Mouse (Mus musculus) kidney, embryonic 15.5 days (tissue): ENCODE results near the gene Il11ra1. TPM values are rescaled to one million over a fixed set of nuclear protein-coding genes. Genes with fewer than 3 reads are reported as not detected.
A peak's percentile ranks its signal among the peaks of the same experiment; 100 is the strongest.
"Not testable (repeated sequence)": the region's sequence is repeated elsewhere in the genome, so short reads cannot be mapped to it uniquely, and the experiment has no call there.

ENCODE experiments used
- ATAC-seq: fragments of 200-750 bp; cut with Nextera tagmentation; replicated peaks from 2 replicates; pipeline ENCODE4 v1.8.0; 2017; ENCODE audit warnings: moderate TSS enrichment; ENCODE audit not compliant: low FRiP score
- H3K27ac ChIP-seq: fragments of 300-500 bp; sonication (generic); 2 replicates; pipeline ENCODE4 v1.5.1; 2015; ENCODE audit warnings: mild to moderate bottlenecking, inconsistent platforms
- H3K27me3 ChIP-seq: fragments of 300-500 bp; sonication (generic); 2 replicates; pipeline ENCODE4 v1.6.1; 2015; ENCODE audit warnings: inconsistent platforms
- H3K36me3 ChIP-seq: fragments of 300-500 bp; sonication (generic); 2 replicates; pipeline ENCODE4 v1.6.1; 2015; ENCODE audit warnings: inconsistent platforms
- H3K4me1 ChIP-seq: fragments of 300-500 bp; sonication (generic); 2 replicates; pipeline ENCODE4 v1.6.1; 2015; ENCODE audit warnings: inconsistent platforms
- H3K4me2 ChIP-seq: fragments of 300-500 bp; sonication (generic); 2 replicates; pipeline ENCODE4 v1.6.1; 2015; ENCODE audit warnings: moderate library complexity, mild to moderate bottlenecking, inconsistent platforms
- H3K4me3 ChIP-seq: fragments of 300-500 bp; sonication (generic); replicated peaks from 2 replicates; pipeline ENCODE4 v1.5.1; 2015; ENCODE audit warnings: mild to moderate bottlenecking, inconsistent platforms
- H3K9ac ChIP-seq: fragments of 300-500 bp; sonication (generic); 2 replicates; pipeline ENCODE4 v1.6.1; 2015; ENCODE audit warnings: mild to moderate bottlenecking, inconsistent platforms
- H3K9me3 ChIP-seq: fragments of 300-500 bp; sonication (generic); replicated peaks from 2 replicates; pipeline ENCODE4 v1.6.1; 2016; ENCODE audit warnings: inconsistent platforms
- WGBS: fragments of 180-500 bp; shearing (Covaris S2); methylation state at CpG from one replicate; pipeline ENCODE4 v1.1.7; 2015; ENCODE audit warnings: mixed read lengths; 5-methylcytosine and 5-hydroxymethylcytosine counted together
- polyA plus RNA-seq: library from polyadenylated mRNA; unstranded; fragments of >200 nt; fragmentation: Nextera tagmentation; extraction: Ambion mirVana; gene quantifications from 2 replicates; pipeline ENCODE4 v1.2.1, GENCODE M21; 2015

Gene Il11ra1
- polyA plus RNA-seq, 1 experiment from 2014 or later, result 157 TPM

- not testable (repeated sequence) for H3K27me3 ChIP-seq, H3K9me3 ChIP-seq, ATAC-seq, H3K36me3 ChIP-seq, H3K9ac ChIP-seq, H3K27ac ChIP-seq, H3K4me1 ChIP-seq
- Histone ChIP-seq H3K4me3 (0 out of 2 replicates have a peak within 1 kb of the TSS, but pooled peaks have one; percentile 23), H3K4me2 (peak within 1 kb of the TSS; percentile 52)
- WGBS, result 16% methylated on average over 33 of the region's 40 CpGs
Measured at GRCm38 (mm10) chr4:41696930-41697841, 2.6 kb upstream of the Il11ra1 start, which contains the start of gene Cntfr. TSS of gene Cntfr (minus strand) at chr4:41697089.

GRCm38 (mm10) chr4:41698421-41699016 is 1.3 kb upstream of the Il11ra1 start:
- not testable (repeated sequence) for H3K27ac ChIP-seq, ATAC-seq, H3K4me1 ChIP-seq, H3K9ac ChIP-seq, H3K4me3 ChIP-seq, H3K9me3 ChIP-seq, H3K27me3 ChIP-seq, H3K36me3 ChIP-seq
- 4% methylated on average over 26 of the region's 32 CpGs for WGBS
- peak overlapping the region; percentile 41 for H3K4me2 ChIP-seq

- H3K9me3 ChIP-seq, ATAC-seq, H3K36me3 ChIP-seq, H3K4me3 ChIP-seq, H3K4me1 ChIP-seq, H3K27ac ChIP-seq, H3K9ac ChIP-seq, H3K4me2 ChIP-seq: not testable (repeated sequence)
- WGBS, result 83% methylated on average over 3 of the region's 8 CpGs
- peaks cover 13% of the 10 kb centered on the region for H3K27me3 ChIP-seq
Measured at GRCm38 (mm10) chr4:41700224-41700623, 435 bp downstream of the Il11ra1 start.

GRCm38 (mm10) chr4:41702226-41702625 is 2.4 kb downstream of the Il11ra1 start:
- Histone ChIP-seq H3K4me1 (peaks cover 18% of the 10 kb centered on the region), H3K27me3 (peaks cover 25% of the 10 kb centered on the region)
- not testable (repeated sequence) for H3K4me3 ChIP-seq, H3K9ac ChIP-seq, ATAC-seq, H3K36me3 ChIP-seq, H3K4me2 ChIP-seq, H3K9me3 ChIP-seq, H3K27ac ChIP-seq
- WGBS, result 78% methylated on average over 2 of the region's 2 CpGs

- Histone ChIP-seq H3K27ac (no peak overlapping the region), H3K9me3 (no peaks in the 10 kb centered on the region), H3K36me3 (no peaks in the 10 kb centered on the region), H3K4me3 (no peak overlapping the region), H3K9ac (no peak overlapping the region), H3K4me2 (no peak overlapping the region; the same call in 1 of the 2 replicates), H3K27me3 (peaks cover 22% of the 10 kb centered on the region), H3K4me1 (peaks cover 26% of the 10 kb centered on the region)
- no peak for ATAC-seq
- 3% methylated on average over 5 of the region's 5 CpGs for WGBS
Measured at GRCm38 (mm10) chr4:41704651-41705050, 4.9 kb downstream of the Il11ra1 start.

GRCm38 (mm10) chr4:41705922-41706754 is 6.3 kb downstream of the Il11ra1 start:
- Histone ChIP-seq H3K9me3 (no peaks in the 10 kb centered on the region), H3K27me3 (peaks cover 22% of the 10 kb centered on the region), H3K36me3 (peaks cover 7% of the 10 kb centered on the region), H3K9ac (no peak overlapping the region), H3K4me2 (no peak overlapping the region), H3K4me3 (no peak overlapping the region), H3K27ac (no peak overlapping the region), H3K4me1 (peaks cover 29% of the 10 kb centered on the region)
- ATAC-seq, result no peak
- WGBS, result 62% methylated on average over 19 of the region's 19 CpGs

- peak; percentile 71 for ATAC-seq
- 2% methylated on average over 13 of the region's 13 CpGs for WGBS
- Histone ChIP-seq H3K9me3 (no peaks in the 10 kb centered on the region), H3K27me3 (peaks cover 22% of the 10 kb centered on the region), H3K4me2 (peak overlapping the region; percentile 37), H3K4me3 (no peak overlapping the region), H3K27ac (no peak overlapping the region), H3K36me3 (peaks cover 15% of the 10 kb centered on the region), H3K9ac (no peak overlapping the region), H3K4me1 (peaks cover 38% of the 10 kb centered on the region)
Measured at GRCm38 (mm10) chr4:41707011-41707535, 7.3 kb downstream of the Il11ra1 start.

GRCm38 (mm10) chr4:41708192-41708745 is 8.5 kb downstream of the Il11ra1 start:
- ATAC-seq, result no peak
- Histone ChIP-seq H3K27me3 (peaks cover 22% of the 10 kb centered on the region), H3K4me2 (no peak overlapping the region), H3K9ac (no peak overlapping the region), H3K36me3 (peaks cover 15% of the 10 kb centered on the region), H3K4me1 (peaks cover 46% of the 10 kb centered on the region), H3K27ac (no peak overlapping the region), H3K4me3 (no peak overlapping the region), H3K9me3 (no peaks in the 10 kb centered on the region)
- WGBS, result 36% methylated on average over 8 of the region's 8 CpGs

- Histone ChIP-seq H3K4me3 (no peak overlapping the region), H3K27me3 (peaks cover 12% of the 10 kb centered on the region), H3K36me3 (peaks cover 20% of the 10 kb centered on the region), H3K4me1 (peaks cover 46% of the 10 kb centered on the region), H3K4me2 (no peak overlapping the region), H3K9ac (no peak overlapping the region), H3K9me3 (no peaks in the 10 kb centered on the region), H3K27ac (no peak overlapping the region)
- 72% methylated on average over 4 of the region's 4 CpGs for WGBS
- ATAC-seq, result no peak
Measured at GRCm38 (mm10) chr4:41710229-41710628, 10.4 kb downstream of the Il11ra1 start.

GRCm38 (mm10) chr4:41711705-41712375 is 12.1 kb downstream of the Il11ra1 start:
- peaks cover 39% of the 10 kb centered on the region for H3K4me1 ChIP-seq
- H3K27me3 ChIP-seq, result no peaks in the 10 kb centered on the region
- peak overlapping the region; percentile 91 for H3K4me2 ChIP-seq
- H3K27ac ChIP-seq, result no peak overlapping the region
- peak overlapping the region; percentile 90 for H3K9ac ChIP-seq
- 80% methylated on average over 16 of the region's 16 CpGs for WGBS
- H3K9me3 ChIP-seq, result no peaks in the 10 kb centered on the region
- ATAC-seq, result no peak
- H3K4me3 ChIP-seq, result peak overlapping the region; percentile 73
- H3K36me3 ChIP-seq, result peaks cover 32% of the 10 kb centered on the region
